ENCODE assay signal across 24 mouse cellular contexts in genomic region chr19:38433381-38433780, GRCm38 (mm10). TPM values are rescaled to one million over a fixed set of nuclear protein-coding genes. Genes with fewer than 3 reads are reported as not detected.
DNase-seq lines count a peak whose midpoint lies in the region; TF ChIP-seq lines count a peak whose summit lies in the region.
"Had no signal": no experiment of that assay in that cellular context is flagged by ENCODE, and none has a peak within 500 bp of the region (broad histone marks: within the 10 kb centered on the region; RNA-seq: fewer than 3 reads in every experiment).

No protein-coding gene starts in this region.

- peak overlapping the region; percentile 61; the same call in 1 of the 2 replicates for H3K27ac ChIP-seq in layer of hippocampus, adult 2 months
- H3K27ac ChIP-seq: embryonic facial prominence, embryonic 12.5 days; gastrocnemius, adult 2 months; heart, adult 2 months; hindbrain, embryonic 13.5 days; intestine, embryonic 15.5 days; limb, embryonic 10.5 days; liver, embryonic 13.5 days; lung, embryonic 15.5 days; neural tube, embryonic 13.5 days; stomach, postnatal 0 days had no signal

- TF ChIP-seq CTCF in layer of hippocampus, adult 2 months (conservative IDR thresholded peaks at IDR 0.05) = no peak

- intact Hi-C loops in heart, postnatal 14 days (cut with DNase I) = no loop called here

- no peak overlapping the region for H3K4me3 ChIP-seq in layer of hippocampus, adult 2 months
- H3K4me3 ChIP-seq: embryonic facial prominence, embryonic 12.5 days; gastrocnemius, adult 2 months; heart, adult 2 months; hindbrain, embryonic 13.5 days; intestine, embryonic 15.5 days; limb, embryonic 10.5 days; liver, embryonic 13.5 days; lung, embryonic 15.5 days; neural tube, embryonic 13.5 days had no signal

- peak; percentile 41 to 45 for DNase-seq in heart, adult 9 months (ENCODE audit: low spot score in 2 of 2)
- no peak for DNase-seq in heart, postnatal 14 days
- DNase-seq in lung, postnatal 36 days = peak; percentile 36
- DNase-seq in lung, postnatal 4 days = no peak
- peak; percentile 66 to 84 for DNase-seq in layer of hippocampus, adult 2 months (ENCODE audit: low spot score in 2 of 2)
- no peak for DNase-seq in embryo, embryonic 9.5 days (ENCODE audit: extremely low spot score)
- DNase-seq in urinary bladder, postnatal 10 days (ENCODE audit: low spot score) = no peak
- DNase-seq: cerebellum, adult 18-20 months; forebrain, postnatal 0 days; gastrocnemius, adult 2 months; heart, adult 2 months; kidney, postnatal 10 days; liver, embryonic 13.5 days; right cerebral cortex, postnatal 14 days; thymus, postnatal 4 days had no signal

RNA-seq across cellular contexts. Expression of gene Slc35g1, which starts 37.6 kb away (rescaled TPM):
- 1 to 10 TPM; 1.4 to 1.6 TPM for total RNA-seq in heart, postnatal 14 days (2021)
- total RNA-seq in layer of hippocampus, adult 2 months (2021) = 1 to 10 TPM; 2.4 to 3.1 TPM

RNA-seq across cellular contexts. Expression of gene Plce1, which starts 47.5 kb away (rescaled TPM):
- total RNA-seq in heart, postnatal 14 days (2021) = 10 to 100 TPM; 23.8 to 26.2 TPM
- 10 to 100 TPM in 1 of 2 experiments, 1 to 10 TPM in 1; 9.8 to 11.0 TPM for total RNA-seq in layer of hippocampus, adult 2 months (2021)
- total RNA-seq: common myeloid progenitor, adult 5-6 weeks; monocyte, adult 5-6 weeks had no signal

Comparison
In these comparisons a context has a peak if more than half of its experiments do, and no peak if none do; other contexts are left out.
1. DNase-seq: peak in heart, adult 9 months (2 of 2), lung, postnatal 36 days (single experiment) and layer of hippocampus, adult 2 months (2 of 2); none in heart, postnatal 14 days (0 of 2), lung, postnatal 4 days (0 of 2), embryo, embryonic 9.5 days (single experiment) and urinary bladder, postnatal 10 days (single experiment).